Mouse (Mus musculus) megakaryocyte, embryonic 14.5 days (primary cell): ENCODE measurements around the gene Mafg.

Source experiments
- FLI1 ChIP-seq: IDR thresholded peaks from 2 replicates; pipeline ENCODE4 v1.6.1; 2012; ENCODE audit warnings: low read length, inconsistent platforms, mixed read lengths
- GATA1 ChIP-seq: IDR thresholded peaks from 3 replicates; pipeline ENCODE4 v1.6.1; 2012; ENCODE audit warnings: mixed read lengths, low read length, inconsistent platforms, borderline replicate concordance

DNA sequence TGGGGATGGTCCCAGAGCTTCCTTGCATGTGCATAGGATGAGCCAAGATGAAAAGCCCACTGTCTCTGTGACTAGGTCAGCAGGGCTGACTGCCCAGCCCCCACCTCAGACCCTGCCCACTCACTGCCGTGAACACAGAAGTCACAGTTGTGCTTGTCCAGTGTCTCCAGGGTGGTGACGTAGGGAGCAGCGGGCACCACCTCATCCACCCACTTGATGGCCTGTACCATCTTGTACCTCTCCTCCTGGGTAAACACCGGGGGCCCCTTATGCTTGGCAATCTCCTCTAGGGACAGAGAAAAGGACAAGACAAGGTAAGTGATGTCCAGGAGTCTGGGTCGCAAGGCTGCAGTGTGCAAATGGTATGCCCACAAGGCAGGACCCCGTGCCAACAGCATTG, 18.2 kb downstream of the Mafg start:
- TF ChIP-seq GATA1 (no peak), FLI1 (no peak)
